Mouse (Mus musculus): ENCODE data around the gene Reln.

The Reln gene

GRCm38 (mm10) chr5:22224515-22224914, 120.0 kb downstream of the Reln start:
- no peak for DNase-seq (ENCODE audit: low spot score in 2 of 2)

DNA sequence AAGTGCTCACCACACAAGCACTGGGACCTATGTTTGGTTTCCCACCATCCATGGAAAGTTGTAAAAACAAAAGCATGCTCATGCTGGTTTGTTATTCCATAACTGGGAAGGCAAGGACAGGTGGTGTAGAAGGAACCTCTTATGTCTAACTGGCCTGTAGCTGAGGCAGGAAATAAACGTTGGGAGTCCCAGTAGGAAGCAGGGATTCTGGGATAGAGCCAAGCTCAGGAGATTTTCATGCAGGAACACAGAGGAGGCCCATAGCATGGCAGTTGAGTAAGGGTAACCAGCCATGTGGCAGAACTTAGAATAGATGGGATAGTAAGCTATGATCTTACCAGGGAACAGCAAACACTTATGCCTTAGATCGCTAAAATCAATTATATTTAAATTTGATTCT, 120.6 kb downstream of the Reln start:
- DNase-seq (ENCODE audit: low spot score in 2 of 2) = no peak

DNA sequence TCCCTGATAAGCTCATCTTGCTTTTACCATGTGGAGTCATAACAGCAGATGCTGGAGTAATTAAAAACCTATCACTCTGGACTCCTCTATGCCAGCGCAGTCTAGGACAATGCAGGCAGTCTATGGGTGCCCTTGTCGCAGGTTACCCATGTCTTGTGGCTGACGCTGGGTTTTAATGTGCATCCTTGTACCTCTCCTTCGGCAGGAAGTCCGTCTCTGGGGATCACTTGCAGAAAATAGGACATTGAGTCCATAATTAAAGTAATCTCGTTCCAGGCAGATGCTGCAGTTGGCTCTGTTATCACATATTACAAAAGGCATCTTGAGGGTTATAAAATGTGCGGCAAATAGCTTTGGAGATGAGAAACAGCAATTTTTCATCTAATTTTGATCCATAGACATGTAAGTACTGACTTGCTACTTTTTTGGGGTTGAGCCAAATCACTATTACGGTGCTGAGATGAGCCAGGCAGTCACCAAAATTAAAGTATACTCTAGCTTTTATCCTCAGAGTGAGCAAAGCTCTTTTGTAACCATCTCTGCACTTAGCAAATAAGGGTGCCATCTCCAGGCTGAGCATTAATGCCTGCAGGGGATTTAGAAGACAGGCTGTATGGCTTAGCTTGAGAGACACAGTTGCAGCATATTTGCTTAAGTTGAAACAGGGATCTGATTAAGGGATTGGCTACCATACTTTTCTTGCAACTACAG, 136.0 kb downstream of the Reln start:
- no peak for DNase-seq (ENCODE audit: low spot score in 2 of 2)

- DNase-seq (ENCODE audit: low spot score in 2 of 2) = no peak
These were observed 146.6 kb downstream of the Reln start for GRCm38 (mm10) chr5:22197926-22198325.

- no peak for DNase-seq (ENCODE audit: low spot score in 2 of 2)
These were observed 147.6 kb downstream of the Reln start for GRCm38 (mm10) chr5:22196891-22197290.

GRCm38 (mm10) chr5:22196476-22196875, 148.0 kb downstream of the Reln start:
- DNase-seq (ENCODE audit: low spot score in 2 of 2) = no peak

- DNase-seq (ENCODE audit: low spot score in 2 of 2) = no peak
These were observed 149.1 kb downstream of the Reln start for GRCm38 (mm10) chr5:22195352-22195941.

GRCm38 (mm10) chr5:22191784-22192183, 152.7 kb downstream of the Reln start:
- no peak for DNase-seq (ENCODE audit: low spot score in 2 of 2)

- no peak for DNase-seq (ENCODE audit: low spot score in 2 of 2)
These were observed 154.2 kb downstream of the Reln start for GRCm38 (mm10) chr5:22190333-22190732.

DNA sequence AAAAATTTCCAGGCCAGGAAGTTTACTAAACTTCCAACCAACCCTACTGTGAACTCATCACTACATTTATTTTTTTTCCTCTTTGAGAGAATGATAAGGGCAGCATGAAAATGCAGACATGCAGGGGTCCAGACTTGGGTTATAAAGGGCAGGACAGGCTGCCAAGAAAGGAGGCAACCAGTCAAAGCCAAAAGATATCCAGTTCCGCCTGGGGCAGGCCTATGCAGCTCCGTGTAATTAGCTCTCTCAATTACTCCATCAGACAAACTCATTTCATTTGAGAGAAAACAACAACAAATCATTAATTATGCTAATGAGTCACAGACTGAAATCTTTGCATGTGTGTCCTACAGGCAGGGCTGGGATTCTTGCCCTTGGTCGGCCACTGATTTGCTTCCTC, 156.9 kb downstream of the Reln start:
- DNase-seq (ENCODE audit: low spot score in 2 of 2) = no peak

DNA sequence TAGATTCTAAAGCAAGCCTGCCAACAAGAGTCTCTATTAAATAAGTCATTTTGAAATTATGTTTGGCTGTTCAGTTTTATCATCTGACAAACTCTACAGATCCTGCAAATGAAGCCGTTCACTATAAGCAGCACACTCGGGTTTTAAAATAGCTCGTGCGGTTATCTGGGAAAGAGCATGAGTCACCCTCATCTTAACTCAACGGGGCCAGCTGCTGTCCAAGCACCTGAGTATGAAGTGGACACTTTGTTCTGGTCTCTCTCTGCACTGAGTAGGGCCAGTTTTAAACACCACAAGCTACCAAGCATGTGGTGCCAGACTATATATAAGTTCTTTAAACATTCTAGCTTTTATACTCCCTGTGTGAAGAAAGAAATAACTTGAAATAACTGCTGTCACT, 168.0 kb downstream of the Reln start:
- DNase-seq (ENCODE audit: low spot score in 2 of 2) = no peak

DNA sequence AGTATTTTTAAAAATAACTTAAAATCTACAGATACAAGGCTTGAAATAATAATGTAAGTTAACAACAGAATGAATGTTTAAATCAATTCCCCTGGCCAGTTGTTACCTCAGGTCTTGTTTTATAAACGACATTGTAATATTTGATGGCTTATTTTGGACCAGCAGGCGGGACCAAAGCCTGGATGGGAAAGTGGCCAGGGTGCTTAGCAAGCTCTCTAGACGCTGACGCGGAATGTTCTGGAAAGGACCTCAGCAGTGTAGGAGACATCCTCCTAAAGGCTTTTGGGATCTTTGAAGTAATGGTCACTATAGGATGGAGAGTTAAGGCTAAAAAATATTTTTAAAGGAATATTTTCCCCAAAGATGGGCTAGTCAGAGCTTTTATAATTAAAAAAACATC, 173.2 kb downstream of the Reln start:
- DNase-seq (ENCODE audit: low spot score in 2 of 2) = no peak

GRCm38 (mm10) chr5:22164060-22164934, 180.2 kb downstream of the Reln start:
- DNase-seq (ENCODE audit: low spot score in 2 of 2) = no peak

- DNase-seq (ENCODE audit: low spot score in 2 of 2) = no peak
These were observed 183.6 kb downstream of the Reln start for GRCm38 (mm10) chr5:22160935-22161334.

GRCm38 (mm10) chr5:22158754-22159153, 185.7 kb downstream of the Reln start:
- DNase-seq (ENCODE audit: low spot score in 2 of 2) = no peak

- no peak for DNase-seq (ENCODE audit: low spot score in 2 of 2)
These were observed 190.9 kb downstream of the Reln start for GRCm38 (mm10) chr5:22153601-22154000.

DNA sequence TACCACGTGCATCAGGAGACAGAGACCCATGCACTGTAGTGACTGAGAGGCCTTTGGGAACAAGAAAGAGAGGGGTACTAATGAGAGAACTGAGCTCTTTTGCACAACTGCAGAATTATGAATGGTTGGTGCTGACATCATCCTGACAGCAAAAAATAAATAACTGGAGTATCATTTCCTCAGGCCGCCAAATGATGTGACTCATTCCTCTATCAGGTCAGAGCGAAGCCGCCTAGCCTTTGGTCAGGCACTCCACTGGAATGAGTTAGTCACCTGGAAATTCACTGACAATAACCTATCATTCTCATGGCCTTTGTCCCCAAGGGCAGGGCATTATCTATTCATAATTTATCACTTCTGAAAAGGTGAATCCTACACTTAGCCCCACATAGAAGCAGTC, 202.7 kb downstream of the Reln start:
- no peak for DNase-seq (ENCODE audit: low spot score in 2 of 2)

GRCm38 (mm10) chr5:22139015-22139414, 205.5 kb downstream of the Reln start:
- DNase-seq (ENCODE audit: low spot score in 2 of 2) = no peak

- no peak for DNase-seq (ENCODE audit: low spot score in 2 of 2)
These were observed 210.1 kb downstream of the Reln start for GRCm38 (mm10) chr5:22134402-22134801.

GRCm38 (mm10) chr5:22131730-22132522, 212.6 kb downstream of the Reln start:
- DNase-seq (ENCODE audit: low spot score in 2 of 2) = no peak

DNA sequence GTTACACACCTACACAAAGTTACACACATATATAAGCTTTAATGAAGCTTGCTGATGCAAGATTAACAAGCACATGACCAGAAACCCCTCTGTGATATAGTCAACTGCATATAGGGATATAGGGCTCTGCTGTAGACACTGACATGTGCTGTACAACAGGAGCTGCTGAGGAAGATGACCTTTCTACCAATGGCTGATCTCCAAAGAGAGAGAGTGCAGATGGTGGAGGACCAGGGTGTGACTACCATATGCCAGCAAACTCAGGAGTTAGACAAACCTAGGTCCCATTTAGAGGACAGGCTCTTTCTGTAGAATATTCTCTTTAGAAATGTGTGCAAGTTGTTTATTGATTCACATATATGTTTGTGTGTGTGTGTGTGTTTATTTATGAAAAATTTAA, 216.9 kb downstream of the Reln start:
- no peak for DNase-seq (ENCODE audit: low spot score in 2 of 2)

- DNase-seq (ENCODE audit: low spot score in 2 of 2) = no peak
These were observed 225.2 kb downstream of the Reln start for GRCm38 (mm10) chr5:22119296-22119695.
